Mouse (Mus musculus) effector memory CD4-positive, alpha-beta T cell, adult 7 months (primary cell): ENCODE data around the gene Crisp3. TPM values are rescaled to one million over a fixed set of nuclear protein-coding genes. Genes with fewer than 3 reads are reported as not detected.

Experiments used
- polyA plus RNA-seq: library from polyadenylated mRNA; unstranded; fragments of 100-300 nt; shearing (Covaris generic); gene quantifications from one replicate; pipeline ENCODE4 v1.2.1, GENCODE M21; 2017

Gene Crisp3
- not detected for polyA plus RNA-seq

DNA sequence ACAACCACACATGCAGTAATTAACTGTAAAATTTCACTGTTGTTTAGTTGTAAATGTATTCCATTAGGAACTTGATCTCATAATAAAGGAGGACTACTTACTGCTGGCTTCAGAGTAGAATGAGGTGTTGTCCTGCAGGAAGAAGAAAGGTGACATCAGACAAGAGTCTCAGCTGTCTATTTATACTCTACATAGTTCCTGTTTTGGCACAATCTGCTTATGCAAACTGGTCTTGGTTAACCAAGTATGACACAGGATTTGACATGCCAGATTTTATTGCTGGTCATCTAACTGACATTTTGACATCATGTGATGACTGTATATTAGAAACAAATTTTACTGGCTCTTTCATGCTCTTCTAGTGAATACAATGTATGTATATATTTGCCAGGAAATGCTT lies at the start of gene Crisp3:
Crisp3 (minus strand) TSS at position 154 of the 400 bp plus-strand sequence.

DNA sequence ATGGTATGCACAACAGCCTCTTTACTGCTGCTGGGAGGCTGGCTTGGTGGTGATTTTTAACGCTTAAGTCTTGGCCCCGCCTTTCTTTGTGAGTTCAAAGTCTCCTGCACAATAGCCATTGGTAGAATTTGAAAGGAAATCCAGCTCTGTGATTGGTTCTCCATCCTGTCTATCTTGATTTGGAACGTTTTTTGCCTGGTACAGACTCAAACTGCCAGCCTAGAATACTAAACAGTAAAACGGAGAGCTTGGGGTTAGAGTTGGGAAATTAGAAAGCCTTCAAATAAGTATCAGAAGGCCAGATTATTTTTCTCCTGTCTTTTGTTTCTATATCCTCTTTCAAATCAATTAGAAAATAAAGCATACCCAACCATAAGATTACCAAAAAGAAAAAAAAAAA lies 33.5 kb downstream of the Crisp3 start, which contains the start of gene Pgk2:
Pgk2 (minus strand) TSS at position 101 of the 400 bp plus-strand sequence.

Other genes starting within 250 kb of the Crisp3 start
- gene AC192777.2, start 146.8 kb downstream of the Crisp3 start, polyA plus RNA-seq = not detected
- gene Pgk2, start 33.6 kb downstream of the Crisp3 start, polyA plus RNA-seq = 0.78 TPM
- gene Crisp1, start 76.9 kb upstream of the Crisp3 start, polyA plus RNA-seq = not detected